Mouse (Mus musculus) E14TG2a.4 (cell line): ENCODE data around the gene Rgma.

ENCODE experiments used
- H3K27me3 ChIP-seq: 2 replicates; pipeline ENCODE4 v1.6.1; 2014; ENCODE audit warnings: low read length, control low read depth; ENCODE audit not compliant: insufficient read depth
- H3K36me3 ChIP-seq: 2 replicates; pipeline ENCODE4 v1.6.1; 2014; ENCODE audit warnings: low read length, control low read depth; ENCODE audit not compliant: insufficient read depth
- H3K4me1 ChIP-seq: replicated peaks from 2 replicates; pipeline ENCODE4 v1.6.1; 2014; ENCODE audit warnings: low read depth, low read length, control low read depth
- H3K4me3 ChIP-seq: replicated peaks from 2 replicates; pipeline ENCODE4 v1.5.1; 2014; ENCODE audit warnings: mild to moderate bottlenecking, low read length
- H3K9me3 ChIP-seq: 2 replicates; pipeline ENCODE4 v1.6.1; 2014; ENCODE audit warnings: low read length, control low read depth
- CTCF ChIP-seq: conservative IDR thresholded peaks from 2 replicates; pipeline ENCODE4 v1.5.1; 2014; ENCODE audit warnings: low read length
- NANOG ChIP-seq: IDR thresholded peaks from 2 replicates; pipeline ENCODE4 v1.6.1; 2014; ENCODE audit warnings: borderline replicate concordance, low read length, mixed read lengths
- POU5F1 ChIP-seq: IDR thresholded peaks from 2 replicates; pipeline ENCODE4 v1.6.1; 2014; ENCODE audit warnings: low read length, borderline replicate concordance

Gene Rgma

GRCm38 (mm10) chr7:73333398-73333988, 41.8 kb upstream of the Rgma start:
- no peaks in the 10 kb centered on the region for H3K9me3 ChIP-seq
- TF ChIP-seq POU5F1 (no peak), CTCF (no peak), NANOG (no peak)
- H3K4me1 ChIP-seq: peaks cover 11% of the 10 kb centered on the region
- H3K27me3 ChIP-seq: peaks cover 63% of the 10 kb centered on the region
- no peak overlapping the region for H3K4me3 ChIP-seq
- H3K36me3 ChIP-seq: no peaks in the 10 kb centered on the region

DNA sequence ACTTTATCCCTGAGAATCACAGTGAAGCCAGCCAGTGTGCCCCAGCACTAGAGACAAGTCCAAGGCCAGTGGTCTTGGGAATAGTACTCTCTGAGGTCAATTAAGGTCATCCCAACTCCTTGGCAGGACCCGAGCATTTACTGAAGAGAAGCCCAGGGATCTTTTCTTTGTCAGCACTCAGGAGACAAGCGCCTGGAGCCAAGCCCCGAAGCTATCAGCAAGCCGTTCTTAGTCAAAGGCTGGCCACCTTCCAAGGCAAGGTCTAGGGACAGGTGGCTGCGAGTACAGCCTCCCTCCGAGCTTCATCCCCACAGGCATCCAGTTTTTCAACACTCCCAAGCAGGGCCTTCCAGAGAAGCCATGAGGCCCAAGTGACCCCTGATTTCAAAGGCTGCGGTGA, 40.4 kb upstream of the Rgma start:
- no peaks in the 10 kb centered on the region for H3K36me3 ChIP-seq
- TF ChIP-seq CTCF (no peak), POU5F1 (no peak), NANOG (no peak)
- H3K4me3 ChIP-seq: no peak overlapping the region
- peaks cover 57% of the 10 kb centered on the region for H3K27me3 ChIP-seq
- no peaks in the 10 kb centered on the region for H3K9me3 ChIP-seq
- H3K4me1 ChIP-seq: peaks cover 11% of the 10 kb centered on the region

- Histone ChIP-seq H3K27me3 (peaks cover 46% of the 10 kb centered on the region), H3K4me1 (peaks cover 11% of the 10 kb centered on the region), H3K4me3 (no peak overlapping the region), H3K9me3 (no peaks in the 10 kb centered on the region), H3K36me3 (no peaks in the 10 kb centered on the region)
- no peak for TF ChIP-seq CTCF
- no peak for TF ChIP-seq NANOG
- TF ChIP-seq POU5F1: no peak
Measured at GRCm38 (mm10) chr7:73336380-73336779, 38.9 kb upstream of the Rgma start.

- TF ChIP-seq POU5F1: no peak
- no peak for TF ChIP-seq NANOG
- TF ChIP-seq CTCF: no peak
- no peak overlapping the region for H3K4me3 ChIP-seq
Measured at GRCm38 (mm10) chr7:73338353-73338752, 37.0 kb upstream of the Rgma start.

DNA sequence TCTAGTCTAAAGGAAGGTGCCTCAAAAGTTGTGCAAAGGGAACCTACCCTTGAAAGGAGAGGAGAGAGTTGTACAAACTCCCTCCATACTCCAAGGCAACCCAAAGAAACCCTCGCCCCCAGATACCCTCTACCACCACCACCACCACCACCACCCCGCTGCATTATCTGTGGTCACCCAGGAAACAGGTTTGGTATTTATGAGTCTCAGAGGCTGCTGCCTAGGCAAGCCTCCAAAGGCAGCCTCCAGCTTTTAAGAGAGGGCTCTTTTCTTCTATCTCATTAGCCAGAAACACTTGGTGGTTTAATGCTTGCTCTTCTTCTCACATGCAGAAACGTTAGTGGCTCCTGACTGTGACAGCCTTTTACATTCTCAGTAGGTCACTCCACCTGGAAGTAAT, 31.5 kb upstream of the Rgma start:
- peaks cover 41% of the 10 kb centered on the region for H3K27me3 ChIP-seq
- TF ChIP-seq NANOG (no peak), POU5F1 (no peak), CTCF (no peak)

More at GRCm38 (mm10) chr7:73338353-73338752, 37.0 kb upstream of the Rgma start:
- Histone ChIP-seq H3K9me3 (no peaks in the 10 kb centered on the region), H3K36me3 (no peaks in the 10 kb centered on the region), H3K4me1 (peaks cover 5% of the 10 kb centered on the region), H3K27me3 (peaks cover 50% of the 10 kb centered on the region)

DNA sequence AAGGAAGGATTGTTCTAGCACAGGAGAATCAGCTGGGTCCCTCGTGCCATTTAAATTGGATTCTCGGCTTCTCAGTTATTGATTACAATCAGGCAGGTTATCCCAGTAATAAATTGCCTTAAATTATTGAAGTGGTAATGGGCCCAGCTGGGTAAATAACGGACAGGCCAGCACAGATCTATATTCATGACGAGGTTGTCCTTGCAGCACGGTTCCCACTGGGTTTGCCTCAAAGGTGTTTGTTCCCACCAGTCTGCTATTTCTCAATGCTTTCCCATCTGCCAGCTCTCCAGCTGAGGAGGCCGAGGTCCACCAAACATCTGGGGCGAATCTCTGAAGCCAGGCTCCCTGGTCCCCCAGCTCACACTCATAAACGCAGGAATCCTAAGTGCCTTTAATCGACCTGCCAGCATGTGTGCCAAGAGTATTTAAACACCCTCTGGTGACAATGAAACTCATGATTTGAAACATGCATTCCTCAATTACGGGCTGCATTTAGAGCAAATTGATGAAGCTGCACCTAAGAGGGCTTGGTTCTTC, 26.7 kb upstream of the Rgma start:
- no peaks in the 10 kb centered on the region for H3K36me3 ChIP-seq
- H3K4me1 ChIP-seq: no peaks in the 10 kb centered on the region
- TF ChIP-seq CTCF (no peak), NANOG (no peak), POU5F1 (no peak)
- H3K27me3 ChIP-seq: peaks cover 47% of the 10 kb centered on the region
- no peaks in the 10 kb centered on the region for H3K9me3 ChIP-seq
- no peak overlapping the region for H3K4me3 ChIP-seq

More for the DNA sequence above, 31.5 kb upstream of the Rgma start:
- Histone ChIP-seq H3K4me1 (no peaks in the 10 kb centered on the region), H3K9me3 (no peaks in the 10 kb centered on the region), H3K36me3 (no peaks in the 10 kb centered on the region), H3K4me3 (no peak overlapping the region)

DNA sequence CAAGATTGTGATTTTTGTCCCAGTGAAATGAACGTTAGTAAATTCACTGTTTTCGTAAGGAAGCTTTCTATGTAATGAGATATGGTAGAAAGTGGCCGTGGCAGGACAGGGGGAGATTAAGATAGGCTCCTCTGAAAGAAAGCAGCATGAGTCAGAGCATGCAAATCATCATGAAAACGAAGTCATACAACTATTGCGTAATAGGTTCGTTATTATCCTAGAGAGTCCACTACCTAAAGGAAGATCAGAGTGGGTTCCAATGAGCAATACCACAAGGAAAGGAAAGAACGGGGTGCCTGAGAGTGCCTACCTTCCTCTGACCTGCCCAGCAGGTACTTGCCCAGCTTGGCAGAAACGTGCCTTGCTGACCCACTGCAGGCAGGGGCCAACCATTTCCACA, 26.2 kb upstream of the Rgma start:
- peaks cover 44% of the 10 kb centered on the region for H3K27me3 ChIP-seq
- no peaks in the 10 kb centered on the region for H3K4me1 ChIP-seq
- TF ChIP-seq POU5F1: no peak
- H3K4me3 ChIP-seq: no peak overlapping the region
- no peaks in the 10 kb centered on the region for H3K36me3 ChIP-seq
- no peaks in the 10 kb centered on the region for H3K9me3 ChIP-seq

DNA sequence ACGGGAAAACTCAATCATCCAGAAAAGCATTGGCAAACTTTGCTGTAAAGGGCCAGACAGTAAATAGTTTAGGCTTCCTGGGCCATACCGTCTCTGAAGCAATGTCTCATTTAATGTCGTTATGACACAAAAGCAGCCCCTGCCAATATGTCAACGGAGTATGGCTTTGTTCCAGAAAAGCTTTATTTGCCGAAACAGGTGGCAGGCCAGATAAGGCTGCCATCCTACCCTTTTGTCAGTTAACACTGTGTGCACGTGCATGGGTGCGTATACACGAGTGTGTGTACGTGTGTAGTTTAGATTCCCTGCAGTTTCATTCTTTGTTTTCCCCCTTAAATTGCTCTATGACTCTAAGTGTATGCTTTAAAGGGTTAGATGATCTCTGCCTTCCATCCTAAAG, 20.1 kb upstream of the Rgma start:
- peaks cover 36% of the 10 kb centered on the region for H3K27me3 ChIP-seq
- H3K4me1 ChIP-seq: no peaks in the 10 kb centered on the region
- 0 out of 2 replicates have a peak, but pooled peaks cover 3% of the 10 kb centered on the region for H3K9me3 ChIP-seq
- H3K4me3 ChIP-seq: no peak overlapping the region
- no peaks in the 10 kb centered on the region for H3K36me3 ChIP-seq
- no peak for TF ChIP-seq POU5F1
- no peak for TF ChIP-seq NANOG
- no peak for TF ChIP-seq CTCF

GRCm38 (mm10) chr7:73356901-73357300, 18.4 kb upstream of the Rgma start:
- H3K4me1 ChIP-seq: no peaks in the 10 kb centered on the region
- TF ChIP-seq POU5F1: no peak
- TF ChIP-seq CTCF: no peak
- no peak for TF ChIP-seq NANOG
- no peak overlapping the region for H3K4me3 ChIP-seq
- H3K36me3 ChIP-seq: no peaks in the 10 kb centered on the region
- H3K9me3 ChIP-seq: 0 out of 2 replicates have a peak, but pooled peaks cover 3% of the 10 kb centered on the region
- H3K27me3 ChIP-seq: peaks cover 30% of the 10 kb centered on the region
